Mouse (Mus musculus) CH12.LX (cell line): ENCODE data around the gene Acvr1. TPM values are rescaled to one million over a fixed set of nuclear protein-coding genes. Genes with fewer than 3 reads are reported as not detected.

Experiments used
- DNase-seq: peaks from one replicate; pipeline ENCODE4 v3.0.0-alpha.2; 2013; ENCODE audit errors: extremely low read depth
- H3K27ac ChIP-seq: 2 replicates; pipeline ENCODE4 v1.5.1; 2012; ENCODE audit warnings: low read depth, mild to moderate bottlenecking, control low read depth, moderate library complexity; ENCODE audit not compliant: insufficient read depth
- H3K27me3 ChIP-seq: replicated peaks from 2 replicates; pipeline ENCODE3; 2012; ENCODE audit warnings: inconsistent platforms
- H3K36me3 ChIP-seq, 2 experiments: replicated peaks in 1 of 2; 2 replicates each; pipeline versions ENCODE3 to v1.6.1; 2012; ENCODE audit warnings: inconsistent platforms in 1 of 2, low read length in 1 of 2, mild to moderate bottlenecking in 1 of 2, mixed read lengths in 1 of 2, moderate library complexity in 1 of 2; ENCODE audit not compliant: control insufficient read depth in 1 of 2, insufficient read depth in 1 of 2
- H3K4me1 ChIP-seq, 2 experiments: 2 replicates each; pipeline ENCODE4 v1.6.1; 2012; ENCODE audit warnings: inconsistent platforms in 1 of 2, moderate library complexity in 1 of 2; ENCODE audit not compliant: insufficient read depth in 2 of 2, control insufficient read depth in 1 of 2
- H3K4me2 ChIP-seq: 2 replicates; pipeline ENCODE4 v1.6.1; 2012; ENCODE audit warnings: low read depth, mild to moderate bottlenecking, control low read depth; ENCODE audit not compliant: poor library complexity, insufficient read depth, severe bottlenecking
- H3K4me3 ChIP-seq, 3 experiments: fragments of 150-350 bp in 1 of 3; sonication (generic) in 1 of 3; replicated peaks in 1 of 3; 2 replicates each; pipeline versions ENCODE3 to v1.5.1; 2011 to 2012; ENCODE audit warnings: low read depth in 2 of 3, low read length in 2 of 3, mild to moderate bottlenecking in 2 of 3, moderate library complexity in 2 of 3, control low read depth in 1 of 3, improper control_type of control experiment in 1 of 3, inconsistent platforms in 1 of 3, mixed read lengths in 1 of 3; ENCODE audit not compliant: poor library complexity in 1 of 3
- H3K79me2 ChIP-seq: replicated peaks from 2 replicates; pipeline ENCODE4 v1.6.1; 2012; ENCODE audit warnings: mild to moderate bottlenecking, moderate library complexity; ENCODE audit not compliant: control insufficient read depth, poor library complexity, insufficient read depth, severe bottlenecking; ENCODE audit errors: extremely low read depth
- H3K9ac ChIP-seq: 2 replicates; pipeline ENCODE4 v1.6.1; 2012; ENCODE audit warnings: low read depth, mild to moderate bottlenecking, control low read depth, moderate library complexity; ENCODE audit not compliant: insufficient read depth
- H3K9me3 ChIP-seq: replicated peaks from 2 replicates; pipeline ENCODE3; 2012; ENCODE audit warnings: low read length, inconsistent platforms, mixed read lengths
- CHD1 ChIP-seq: IDR thresholded peaks from 2 replicates; pipeline ENCODE4 v1.6.1; 2012; ENCODE audit warnings: low read depth, low read length, improper control_type of control experiment, inconsistent platforms
- CTCF ChIP-seq, 2 experiments: IDR thresholded peaks in 1 of 2; conservative IDR thresholded peaks in 1 of 2; 2 replicates each; pipeline ENCODE4 v1.5.1; 2011 to 2012; ENCODE audit warnings: low read depth in 2 of 2, low read length in 2 of 2, improper control_type of control experiment in 1 of 2, inconsistent platforms in 1 of 2, mild to moderate bottlenecking in 1 of 2, moderate library complexity in 1 of 2
- HCFC1 ChIP-seq: IDR thresholded peaks from 2 replicates; pipeline ENCODE4 v1.6.1; 2012; ENCODE audit warnings: low read depth, mild to moderate bottlenecking, inconsistent platforms, low read length, improper control_type of control experiment
- JUN ChIP-seq: IDR thresholded peaks from 2 replicates; pipeline ENCODE4 v1.6.1; 2011; ENCODE audit warnings: low read depth, mild to moderate bottlenecking, low read length, improper control_type of control experiment, moderate library complexity; ENCODE audit not compliant: insufficient read depth
- KAT2A ChIP-seq: IDR thresholded peaks from 2 replicates; pipeline ENCODE4 v1.6.1; 2012; ENCODE audit warnings: low read length, improper control_type of control experiment, inconsistent platforms; ENCODE audit not compliant: insufficient replicate concordance
- MAFK ChIP-seq: IDR thresholded peaks from 2 replicates; pipeline ENCODE4 v1.6.1; 2011; ENCODE audit warnings: low read length, improper control_type of control experiment; ENCODE audit not compliant: insufficient replicate concordance
- MAZ ChIP-seq: IDR thresholded peaks from 2 replicates; pipeline ENCODE4 v1.6.1; 2012; ENCODE audit warnings: low read depth, mild to moderate bottlenecking, inconsistent platforms, low read length, improper control_type of control experiment, moderate library complexity
- MEF2A ChIP-seq: IDR thresholded peaks from 2 replicates; pipeline ENCODE4 v1.6.1; 2014; ENCODE audit warnings: low read depth, mild to moderate bottlenecking, inconsistent platforms, low read length, improper control_type of control experiment, borderline replicate concordance
- NRF1 ChIP-seq: IDR thresholded peaks from 2 replicates; pipeline ENCODE4 v1.6.1; 2014; ENCODE audit warnings: low read depth, mild to moderate bottlenecking, inconsistent platforms, low read length, improper control_type of control experiment, moderate library complexity
- PAX5 ChIP-seq: IDR thresholded peaks from 2 replicates; pipeline ENCODE4 v1.6.1; 2012; ENCODE audit warnings: low read length, inconsistent platforms, mixed read lengths
- POLR2AphosphoS2 ChIP-seq: IDR thresholded peaks from 2 replicates; pipeline ENCODE4 v1.6.1; 2011; ENCODE audit warnings: low read depth, low read length, improper control_type of control experiment
- SIN3A ChIP-seq: IDR thresholded peaks from 2 replicates; pipeline ENCODE4 v1.6.1; 2012; ENCODE audit warnings: low read length, improper control_type of control experiment, inconsistent platforms
- SMC3 ChIP-seq: IDR thresholded peaks from 2 replicates; pipeline ENCODE4 v1.6.1; 2011; ENCODE audit warnings: low read depth, low read length, improper control_type of control experiment
- TCF12 ChIP-seq: IDR thresholded peaks from 2 replicates; pipeline ENCODE4 v1.6.1; 2014; ENCODE audit warnings: low read depth, mild to moderate bottlenecking, inconsistent platforms, low read length, improper control_type of control experiment
- UBTF ChIP-seq: IDR thresholded peaks from 2 replicates; pipeline ENCODE4 v1.6.1; 2012; ENCODE audit warnings: low read depth, mild to moderate bottlenecking, inconsistent platforms, low read length, improper control_type of control experiment, moderate library complexity
- USF2 ChIP-seq: conservative IDR thresholded peaks from 2 replicates; pipeline ENCODE4 v1.6.1; 2011; ENCODE audit warnings: low read depth, low read length, improper control_type of control experiment
- ZMIZ1 ChIP-seq: IDR thresholded peaks from 2 replicates; pipeline ENCODE4 v1.6.1; 2012; ENCODE audit warnings: low read depth, mild to moderate bottlenecking, inconsistent platforms, low read length, improper control_type of control experiment
- dilution Hi-C: fragments of 300-500 bp; cut with MboI; formaldehyde crosslinking; loops from 2 replicates; pipeline ENCODE4 v1.14.3; 2020; ENCODE audit warnings: low sequenced_read_pairs; ENCODE audit not compliant: extremely low pct_unique_long_range_greater_than_20kb, extremely low pct_ligation_motif_present
- in situ Hi-C: fragments of 300-500 bp; cut with MboI; formaldehyde crosslinking; loops from 3 replicates; pipeline ENCODE4 v1.14.3; 2019; ENCODE audit warnings: low sequenced_read_pairs, low pct_ligation_motif_present, low pct_unique_long_range_greater_than_20kb, mixed read lengths
- polyA plus RNA-seq: library from polyadenylated mRNA; unstranded; fragments of >175 nt; gene quantifications from 2 replicates; pipeline ENCODE4 v1.2.1, GENCODE M21; 2012; ENCODE audit warnings: low read depth; ENCODE audit not compliant: insufficient read length
- total RNA-seq, 2 experiments: library from RNA; depleted of rRNA; stranded (reverse); fragments of 300-350 nt in 1 of 2; fragments of >200 nt in 1 of 2; gene quantifications; 2 replicates each; pipeline ENCODE4 v1.2.3; 2012 to 2014

Gene Acvr1
- total and polyA plus RNA-seq, 3 experiments: not detected

DNA sequence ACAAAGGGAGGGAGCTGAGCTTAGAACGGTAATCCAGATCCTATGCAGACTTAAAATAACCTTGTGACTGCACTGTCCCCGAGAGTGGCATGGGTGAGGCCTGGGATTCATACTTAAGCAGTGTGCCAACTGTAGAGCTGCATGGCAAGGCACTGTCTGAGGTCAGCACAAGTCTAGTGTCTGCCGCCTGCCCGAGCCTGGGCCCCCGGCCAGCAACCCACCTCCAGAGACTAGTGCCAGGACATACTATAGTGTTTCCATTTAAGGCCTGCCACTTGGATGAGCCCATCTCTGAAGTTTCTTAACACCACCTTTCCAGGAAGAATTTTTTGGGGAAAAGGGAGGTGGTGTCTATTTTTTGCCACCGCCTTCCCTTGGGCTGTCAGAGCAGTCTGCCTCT lies 1.7 kb downstream of the Acvr1 start:
- TF ChIP-seq JUN (no peak), HCFC1 (no peak), TCF12 (no peak), PAX5 (no peak), MAZ (no peak), CTCF (conservative IDR thresholded peaks at IDR 0.05 in 1 of 2, IDR thresholded peaks at IDR 0.05 in 1 of 2; ENCODE audit: low read depth in 2 of 2, low read length in 2 of 2) (no peak), CHD1 (no peak), MAFK (no peak), SMC3 (no peak), UBTF (no peak), KAT2A (no peak), USF2 (no peak), MEF2A (no peak), NRF1 (no peak), POLR2AphosphoS2 (no peak), ZMIZ1 (no peak)
- TF ChIP-seq, all 38 proteins: peak for 0
- H3K4me2 ChIP-seq: no peak overlapping the region
- no peaks in the 10 kb centered on the region for H3K4me1 ChIP-seq
- H3K36me3 ChIP-seq: no peaks in the 10 kb centered on the region
- peaks cover 45% of the 10 kb centered on the region for H3K9me3 ChIP-seq
- dilution Hi-C loops: no loop called here
- no peaks in the 10 kb centered on the region for H3K27me3 ChIP-seq
- DNase-seq: no peak
- no peak overlapping the region for H3K27ac ChIP-seq
- no peaks in the 10 kb centered on the region for H3K79me2 ChIP-seq
- H3K4me3 ChIP-seq: no peak overlapping the region
- H3K9ac ChIP-seq: no peak overlapping the region
- in situ Hi-C loops: no loop called here

DNA sequence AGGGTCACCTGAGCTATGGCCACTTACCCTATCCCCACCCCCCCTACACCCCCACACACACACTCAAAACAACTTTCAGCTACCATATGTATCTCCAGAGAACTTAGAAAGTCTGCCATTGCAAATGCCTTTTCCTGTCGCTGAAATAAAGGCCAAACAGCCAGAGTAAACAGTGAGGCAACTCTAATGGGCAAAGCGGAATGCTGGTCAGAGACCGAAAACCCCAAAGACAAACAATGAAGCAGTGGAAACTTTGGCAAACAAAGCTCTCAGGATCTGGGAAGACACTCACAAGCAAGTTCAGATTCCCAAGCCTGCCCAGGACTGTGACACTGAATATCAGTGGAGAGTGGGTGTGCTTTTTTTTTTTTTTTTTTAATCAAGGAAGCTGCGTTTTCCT lies 4.8 kb downstream of the Acvr1 start:
- H3K36me3 ChIP-seq: no peaks in the 10 kb centered on the region
- no peak overlapping the region for H3K9ac ChIP-seq
- H3K4me3 ChIP-seq: no peak overlapping the region
- peaks cover 45% of the 10 kb centered on the region for H3K9me3 ChIP-seq
- no peaks in the 10 kb centered on the region for H3K79me2 ChIP-seq
- H3K4me1 ChIP-seq: no peaks in the 10 kb centered on the region
- no peak for DNase-seq
- H3K27ac ChIP-seq: no peak overlapping the region
- in situ Hi-C loops: no loop called here
- no peak overlapping the region for H3K4me2 ChIP-seq
- dilution Hi-C loops: no loop called here
- no peaks in the 10 kb centered on the region for H3K27me3 ChIP-seq
- TF ChIP-seq USF2: no peak
- no peak for TF ChIP-seq NRF1
- TF ChIP-seq SIN3A: no peak
